Mouse (Mus musculus) thymus, adult 2 months (tissue): ENCODE measurements around the gene Tdp1. TPM values are rescaled to one million over a fixed set of nuclear protein-coding genes. Genes with fewer than 3 reads are reported as not detected.

ENCODE experiments used
- DNase-seq: peaks from one replicate; pipeline ENCODE4 v3.0.0; 2021
- H3K27ac ChIP-seq: fragments of 200-500 bp; 2 replicates; pipeline ENCODE4 v1.5.1; 2012; ENCODE audit warnings: low read length, control low read depth; ENCODE audit not compliant: control insufficient read depth, insufficient read depth
- H3K27me3 ChIP-seq: fragments of 200-500 bp; 2 replicates; pipeline ENCODE4 v1.6.1; 2012; ENCODE audit warnings: mild to moderate bottlenecking, low read length, moderate library complexity, mixed read lengths; ENCODE audit not compliant: control insufficient read depth, insufficient read depth
- H3K36me3 ChIP-seq: fragments of 200-500 bp; 2 replicates; pipeline ENCODE4 v1.6.1; 2012; ENCODE audit warnings: mild to moderate bottlenecking, low read length, moderate library complexity; ENCODE audit not compliant: control insufficient read depth, insufficient read depth
- H3K4me1 ChIP-seq: fragments of 200-500 bp; replicated peaks from 2 replicates; pipeline ENCODE4 v1.6.1; 2012; ENCODE audit warnings: low read length; ENCODE audit not compliant: control insufficient read depth, insufficient read depth
- H3K4me3 ChIP-seq: fragments of 200-500 bp; 2 replicates; pipeline ENCODE4 v1.5.1; 2012; ENCODE audit warnings: mild to moderate bottlenecking, low read length, control low read depth, moderate library complexity; ENCODE audit not compliant: control insufficient read depth, insufficient read depth
- CTCF ChIP-seq: fragments of 200-500 bp; IDR thresholded peaks from 2 replicates; pipeline ENCODE4 v1.5.1; 2012; ENCODE audit warnings: mild to moderate bottlenecking, control low read depth, low read length, moderate library complexity, borderline replicate concordance; ENCODE audit not compliant: control insufficient read depth, poor library complexity, insufficient read depth; ENCODE audit errors: extremely low read depth
- POLR2A ChIP-seq: fragments of 200-500 bp; IDR thresholded peaks from 2 replicates; pipeline ENCODE4 v1.6.1; 2012; ENCODE audit warnings: mild to moderate bottlenecking, low read length, control low read depth, moderate library complexity; ENCODE audit not compliant: control insufficient read depth, poor library complexity, insufficient read depth; ENCODE audit errors: extremely low read depth
- WGBS: fragments of 180-500 bp; shearing (Covaris S2); methylation state at CpG from one replicate; pipeline ENCODE4 v1.1.7; 2018; 5-methylcytosine and 5-hydroxymethylcytosine counted together
- polyA plus RNA-seq: library from polyadenylated mRNA; depleted of rRNA; stranded (reverse); fragments of >200 nt; gene quantifications from 2 replicates; pipeline ENCODE4 v1.2.3, GENCODE M21; 2012

Tdp1 gene
- polyA plus RNA-seq, 1 experiment = 33.9 TPM

DNA sequence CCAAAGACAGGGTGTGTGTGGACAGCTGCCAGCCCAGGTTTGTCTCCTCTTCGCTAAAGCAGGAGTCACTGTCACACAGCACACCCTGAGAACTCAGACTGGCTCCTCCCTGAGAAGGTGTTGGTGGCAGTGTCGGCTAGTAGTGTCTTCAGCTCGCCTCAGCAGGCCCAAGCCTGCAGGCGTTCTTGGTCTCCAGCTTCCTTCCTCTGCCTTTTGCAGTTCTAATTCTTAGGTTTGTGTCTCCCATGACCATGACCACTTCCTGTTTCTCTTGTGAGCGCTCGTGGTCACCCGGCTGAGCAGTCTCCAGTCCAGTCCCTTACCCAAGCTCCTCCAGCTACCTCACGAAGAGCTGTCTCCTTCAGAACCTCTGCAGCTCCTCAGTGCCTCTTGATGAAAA, 58.1 kb downstream of the Tdp1 start:
- Histone ChIP-seq H3K27me3 (no peaks in the 10 kb centered on the region), H3K36me3 (no peaks in the 10 kb centered on the region), H3K27ac (no peak overlapping the region), H3K4me3 (no peak overlapping the region), H3K4me1 (peaks cover 6% of the 10 kb centered on the region; the same call in 1 of the 2 replicates)
- DNase-seq = no peak
- WGBS = 34% methylated on average over 8 of the region's 8 CpGs
- TF ChIP-seq POLR2A (no peak), CTCF (no peak)

DNA sequence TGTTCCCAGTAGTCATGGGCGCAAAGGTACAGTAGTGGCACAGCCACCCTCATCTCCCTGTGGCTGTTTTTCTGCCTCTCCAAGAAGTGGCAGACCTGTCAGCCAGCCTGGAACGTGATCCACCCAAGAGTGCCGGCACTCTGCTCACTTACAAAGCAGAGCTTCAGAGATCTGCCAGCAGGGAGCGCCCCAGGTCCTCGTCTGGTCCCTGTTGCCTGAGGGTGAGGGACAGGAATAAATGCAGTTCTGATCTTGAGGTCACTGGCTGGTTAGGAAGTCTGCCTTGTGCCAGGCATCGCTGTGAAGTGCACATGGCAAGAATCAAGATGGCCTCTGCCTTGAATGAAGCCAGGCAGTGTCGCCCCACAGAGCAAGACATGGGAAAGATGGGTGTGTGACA, 68.6 kb downstream of the Tdp1 start:
- Histone ChIP-seq H3K4me3 (no peak overlapping the region), H3K27ac (no peak overlapping the region), H3K27me3 (no peaks in the 10 kb centered on the region), H3K36me3 (no peaks in the 10 kb centered on the region), H3K4me1 (no peaks in the 10 kb centered on the region)
- TF ChIP-seq CTCF = peak; percentile 46; the same call in 1 of the 2 replicates
- TF ChIP-seq POLR2A = no peak
- DNase-seq = peak; percentile 23
- 87% methylated on average over 7 of the region's 7 CpGs for WGBS

DNA sequence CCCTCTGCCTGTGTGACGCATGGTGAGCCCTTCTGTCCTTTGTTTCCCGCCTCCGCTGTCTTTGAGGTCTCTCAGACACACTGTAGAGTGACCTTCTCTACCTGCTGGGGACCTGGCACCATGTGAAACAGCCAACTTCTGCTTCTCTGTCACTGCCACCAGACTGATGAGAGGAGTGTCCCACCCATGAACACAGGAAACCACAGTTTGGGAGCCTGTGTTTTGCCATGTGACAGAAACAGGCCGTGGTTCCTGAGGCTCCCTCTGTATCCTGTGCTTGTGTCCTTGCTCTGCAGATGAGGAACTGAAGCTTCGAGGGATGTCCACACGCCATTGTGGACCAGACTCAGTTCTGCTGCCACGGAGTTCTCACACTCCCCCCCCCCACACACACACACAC, 72.1 kb downstream of the Tdp1 start:
- DNase-seq = no peak
- Histone ChIP-seq H3K27ac (no peak overlapping the region), H3K4me1 (no peaks in the 10 kb centered on the region), H3K27me3 (no peaks in the 10 kb centered on the region), H3K4me3 (no peak overlapping the region), H3K36me3 (no peaks in the 10 kb centered on the region)
- 20% methylated on average over 7 of the region's 7 CpGs for WGBS
- TF ChIP-seq CTCF = no peak
- no peak for TF ChIP-seq POLR2A

DNA sequence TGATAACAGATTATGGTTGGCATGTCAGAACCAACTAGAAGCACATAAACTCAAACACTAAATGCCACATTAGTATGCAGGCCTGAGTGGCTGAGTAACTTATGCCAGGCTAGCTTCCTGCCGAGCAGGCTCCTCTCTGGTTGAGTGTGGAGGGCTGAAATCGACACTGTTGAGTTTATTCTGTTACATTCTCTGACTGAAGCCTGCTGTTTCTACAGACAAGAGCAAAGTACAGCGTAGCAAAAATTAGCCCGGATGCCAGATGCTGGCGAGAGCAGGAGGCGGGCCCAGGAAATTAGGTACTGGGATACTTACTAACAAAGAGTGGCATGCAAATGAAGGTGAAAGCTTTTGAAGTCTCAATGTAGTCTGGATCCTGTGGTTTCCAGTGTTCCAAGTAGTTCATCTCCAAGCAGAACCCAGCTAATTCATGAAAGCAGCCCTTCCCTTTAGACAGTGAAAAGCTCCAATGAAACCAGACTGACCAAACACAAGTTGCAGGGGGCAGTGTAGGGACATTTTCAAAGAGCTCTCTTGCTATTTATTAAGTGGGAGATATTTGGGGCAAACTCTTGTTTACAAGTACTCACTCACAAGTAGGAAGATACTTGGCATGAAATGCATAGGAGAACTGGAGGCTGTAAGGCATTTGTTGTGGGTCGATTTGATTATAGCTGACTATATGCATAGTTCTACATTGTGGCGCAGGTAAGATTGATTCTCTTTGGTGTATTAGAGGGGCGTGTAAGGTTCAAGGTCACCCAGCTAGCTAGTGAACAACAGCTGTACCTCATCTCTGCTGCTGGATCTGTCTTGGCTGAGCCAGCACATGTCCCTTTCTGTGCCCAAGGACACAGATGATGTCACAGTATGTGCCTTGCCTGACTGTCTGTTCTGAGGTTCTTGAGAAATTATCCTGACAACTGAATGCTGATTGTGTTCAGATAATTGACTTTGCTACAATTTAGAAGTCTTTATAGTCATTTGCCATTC, 74.0 kb downstream of the Tdp1 start:
- WGBS = 88% methylated on average over 9 of the region's 9 CpGs
- DNase-seq = no peak
- H3K27me3 ChIP-seq = no peaks in the 10 kb centered on the region
- H3K4me3 ChIP-seq = no peak overlapping the region
- TF ChIP-seq CTCF (no peak), POLR2A (no peak)
- no peaks in the 10 kb centered on the region for H3K36me3 ChIP-seq
- no peak overlapping the region for H3K27ac ChIP-seq
- H3K4me1 ChIP-seq = no peaks in the 10 kb centered on the region

DNA sequence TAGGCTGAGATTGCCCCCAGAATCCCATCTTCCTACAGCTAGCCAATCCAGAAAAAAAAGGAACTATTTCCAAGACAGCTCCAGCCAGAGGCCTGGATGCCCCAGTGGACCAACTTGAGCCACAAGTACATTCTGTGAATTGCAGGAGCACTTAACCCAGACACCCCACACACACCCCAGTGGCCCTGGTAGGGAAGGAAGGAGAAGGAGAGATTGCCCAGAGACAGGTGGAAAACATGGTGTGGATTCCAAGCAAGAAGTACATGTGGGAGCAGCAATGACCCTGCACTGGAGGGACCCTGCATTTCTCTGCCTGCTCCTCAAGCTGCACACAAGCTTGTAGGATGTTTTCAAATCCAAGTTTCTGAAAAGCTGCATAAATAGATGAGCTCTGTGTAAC, 75.0 kb downstream of the Tdp1 start:
- no peak for DNase-seq
- no peaks in the 10 kb centered on the region for H3K36me3 ChIP-seq
- H3K4me1 ChIP-seq = no peaks in the 10 kb centered on the region
- no peak overlapping the region for H3K4me3 ChIP-seq
- H3K27me3 ChIP-seq = no peaks in the 10 kb centered on the region
- TF ChIP-seq CTCF = no peak
- no peak for TF ChIP-seq POLR2A
- no peak overlapping the region for H3K27ac ChIP-seq

DNA sequence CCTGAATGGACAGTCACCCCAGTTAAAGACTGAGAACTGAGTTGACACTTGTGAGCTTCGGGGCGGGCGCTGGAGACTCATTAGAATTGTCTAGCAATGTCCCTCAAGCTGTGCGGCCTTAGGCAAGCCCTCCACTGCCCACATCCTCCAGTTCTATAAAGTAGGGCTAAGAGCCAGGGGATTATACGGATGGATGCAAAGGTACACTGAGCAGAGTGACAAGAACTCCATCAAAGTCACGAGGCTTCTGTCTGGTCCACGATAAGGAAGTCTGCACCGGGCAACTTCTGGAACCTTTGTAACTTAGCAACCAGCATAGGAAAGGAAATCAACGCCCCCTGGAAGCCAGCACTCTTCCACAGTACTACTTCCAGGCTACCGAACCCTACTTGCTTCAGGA, 75.6 kb downstream of the Tdp1 start:
- no peak for TF ChIP-seq POLR2A
- TF ChIP-seq CTCF = no peak
- peaks cover 6% of the 10 kb centered on the region for H3K4me1 ChIP-seq
- no peak for DNase-seq
- no peak overlapping the region for H3K27ac ChIP-seq
- H3K4me3 ChIP-seq = no peak overlapping the region
- WGBS = 34% methylated on average over 10 of the region's 10 CpGs
- no peaks in the 10 kb centered on the region for H3K36me3 ChIP-seq
- H3K27me3 ChIP-seq = peaks cover 2% of the 10 kb centered on the region; the same call in 1 of the 2 replicates
